ENCODE assay signal across 18 mouse cellular contexts in the genomic region with DNA sequence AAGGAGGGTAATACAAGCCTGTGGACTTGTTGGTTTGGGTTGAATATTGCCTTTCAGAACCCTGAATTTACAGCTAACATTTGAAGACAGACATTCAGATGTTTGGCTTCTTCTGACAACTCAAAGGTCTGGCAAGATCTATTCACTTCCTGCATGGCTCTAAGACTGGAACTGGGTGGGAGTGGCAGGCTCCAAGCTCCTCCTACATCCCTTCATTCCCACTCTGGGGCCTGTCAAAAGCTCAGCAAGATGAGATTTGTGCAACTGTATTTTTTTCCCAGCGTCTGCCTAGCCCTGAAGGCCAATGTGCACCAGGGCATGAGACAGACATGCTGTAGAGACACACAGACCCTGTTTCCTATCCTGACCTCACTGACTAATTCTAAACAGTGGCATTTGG. TPM values are rescaled to one million over a fixed set of nuclear protein-coding genes. Genes with fewer than 3 reads are reported as not detected.
DNase-seq lines count a peak whose midpoint lies in the region; ATAC-seq and TF ChIP-seq lines count a peak whose summit lies in the region.
"Had no signal": no experiment of that assay in that cellular context is flagged by ENCODE, and none has a peak within 500 bp of the region (broad histone marks: within the 10 kb centered on the region; RNA-seq: fewer than 3 reads in every experiment).

No protein-coding gene starts in this region.

- no peak overlapping the region for H3K27ac ChIP-seq in heart, postnatal 0 days (ENCODE audit: low read depth)
- H3K27ac ChIP-seq in heart, embryonic 11.5 days (ENCODE audit: low read depth, low read length) = no peak overlapping the region
- peak overlapping the region; percentile 46; the same call in 1 of the 2 replicates for H3K27ac ChIP-seq in neural tube, embryonic 13.5 days (replicated peaks)
- no peak overlapping the region for H3K27ac ChIP-seq in neural tube, embryonic 15.5 days (replicated peaks)
- H3K27ac ChIP-seq in hindbrain, embryonic 14.5 days = 0 out of 2 replicates have a peak overlapping the region, but pooled peaks have one; percentile 78
- H3K27ac ChIP-seq: kidney, postnatal 0 days had no signal

- no peak overlapping the region for H3K4me3 ChIP-seq in heart, postnatal 0 days (ENCODE audit: low read depth, low read length)
- no peak overlapping the region for H3K4me3 ChIP-seq in heart, embryonic 11.5 days (ENCODE audit: low read depth, low read length)
- no peak overlapping the region for H3K4me3 ChIP-seq in neural tube, embryonic 13.5 days
- H3K4me3 ChIP-seq in neural tube, embryonic 15.5 days (replicated peaks) = no peak overlapping the region
- H3K4me3 ChIP-seq in hindbrain, embryonic 14.5 days (replicated peaks; ENCODE audit: low read length) = no peak overlapping the region
- H3K4me3 ChIP-seq: myocyte had no signal

- H3K27me3 ChIP-seq in heart, postnatal 0 days (ENCODE audit: control insufficient read depth, insufficient read depth, low read length) = 0 out of 2 replicates have a peak, but pooled peaks cover 3% of the 10 kb centered on the region
- H3K27me3 ChIP-seq in heart, embryonic 11.5 days (ENCODE audit: control insufficient read depth, insufficient read depth, low read length) = no peaks in the 10 kb centered on the region
- H3K27me3 ChIP-seq in neural tube, embryonic 13.5 days = 0 out of 2 replicates have a peak, but pooled peaks cover 8% of the 10 kb centered on the region
- H3K27me3 ChIP-seq in neural tube, embryonic 15.5 days (replicated peaks) = no peaks in the 10 kb centered on the region; the same call in 1 of the 2 replicates
- H3K27me3 ChIP-seq in hindbrain, embryonic 14.5 days (ENCODE audit: control insufficient read depth, insufficient read depth, low read length) = no peaks in the 10 kb centered on the region

- H3K4me1 ChIP-seq in heart, postnatal 0 days (ENCODE audit: control insufficient read depth, insufficient read depth) = peaks cover 8% of the 10 kb centered on the region
- peaks cover 11% of the 10 kb centered on the region; the same call in 1 of the 2 replicates for H3K4me1 ChIP-seq in heart, embryonic 11.5 days (ENCODE audit: control insufficient read depth, insufficient read depth, low read length)
- peaks cover 67% of the 10 kb centered on the region for H3K4me1 ChIP-seq in neural tube, embryonic 13.5 days (replicated peaks)
- peaks cover 51% of the 10 kb centered on the region for H3K4me1 ChIP-seq in neural tube, embryonic 15.5 days
- H3K4me1 ChIP-seq in hindbrain, embryonic 14.5 days (replicated peaks; ENCODE audit: control insufficient read depth, insufficient read depth, low read length) = peaks cover 55% of the 10 kb centered on the region

- no peak for TF ChIP-seq EP300 in heart, postnatal 0 days (IDR thresholded peaks at IDR 0.05; ENCODE audit: low read depth)

- H3K9ac ChIP-seq in heart, postnatal 0 days (replicated peaks; ENCODE audit: low read depth, low read length) = no peak overlapping the region
- H3K9ac ChIP-seq in heart, embryonic 11.5 days (ENCODE audit: low read depth, low read length) = no peak overlapping the region
- no peak overlapping the region for H3K9ac ChIP-seq in neural tube, embryonic 13.5 days
- H3K9ac ChIP-seq in neural tube, embryonic 15.5 days (replicated peaks) = no peak overlapping the region
- no peak overlapping the region for H3K9ac ChIP-seq in hindbrain, embryonic 14.5 days

- H3K36me3 ChIP-seq in heart, postnatal 0 days (replicated peaks; ENCODE audit: control insufficient read depth, insufficient read depth, low read length) = no peaks in the 10 kb centered on the region
- no peaks in the 10 kb centered on the region for H3K36me3 ChIP-seq in heart, embryonic 11.5 days (ENCODE audit: control insufficient read depth, insufficient read depth, low read length)
- peaks cover 6% of the 10 kb centered on the region; the same call in 1 of the 2 replicates for H3K36me3 ChIP-seq in neural tube, embryonic 13.5 days
- H3K36me3 ChIP-seq in neural tube, embryonic 15.5 days = no peaks in the 10 kb centered on the region
- no peaks in the 10 kb centered on the region for H3K36me3 ChIP-seq in hindbrain, embryonic 14.5 days (replicated peaks; ENCODE audit: control insufficient read depth, insufficient read depth)

- TF ChIP-seq CTCF in heart, postnatal 0 days (IDR thresholded peaks at IDR 0.05; ENCODE audit: low read depth) = no peak

- H3K4me2 ChIP-seq in heart, postnatal 0 days (ENCODE audit: low read depth, low read length) = no peak overlapping the region
- H3K4me2 ChIP-seq in heart, embryonic 11.5 days = no peak overlapping the region
- no peak overlapping the region for H3K4me2 ChIP-seq in neural tube, embryonic 13.5 days
- no peak overlapping the region for H3K4me2 ChIP-seq in neural tube, embryonic 15.5 days
- H3K4me2 ChIP-seq in hindbrain, embryonic 14.5 days (replicated peaks) = no peak overlapping the region

- no peak for ATAC-seq in heart, postnatal 0 days (ENCODE audit: insufficient read depth, low read depth)
- ATAC-seq in heart, embryonic 11.5 days (replicated peaks; ENCODE audit: insufficient number of reproducible peaks, low FRiP score, low TSS enrichment) = no peak
- ATAC-seq in neural tube, embryonic 13.5 days (ENCODE audit: low read depth) = no peak
- ATAC-seq in neural tube, embryonic 15.5 days (ENCODE audit: low FRiP score) = no peak
- ATAC-seq in hindbrain, embryonic 14.5 days (ENCODE audit: low FRiP score) = no peak
- ATAC-seq: intestine, embryonic 16.5 days had no signal

- 64% methylated on average over 1 of the region's 1 CpGs for WGBS in heart, postnatal 0 days
- 65% methylated on average over 1 of the region's 1 CpGs for WGBS in heart, embryonic 11.5 days (ENCODE audit: insufficient replicate concordance)
- 53% methylated on average over 1 of the region's 1 CpGs for WGBS in neural tube, embryonic 13.5 days
- WGBS in neural tube, embryonic 15.5 days = 29% methylated on average over 1 of the region's 1 CpGs
- WGBS in hindbrain, embryonic 14.5 days = 53% methylated on average over 1 of the region's 1 CpGs

- peak; percentile 23 for DNase-seq in heart, postnatal 0 days (ENCODE audit: low spot score)
- DNase-seq in hindbrain, embryonic 14.5 days (ENCODE audit: low spot score) = no peak
- peak; percentile 71 for DNase-seq in lung, postnatal 36 days
- no peak for DNase-seq in cerebellum, adult 8-10 months
- DNase-seq in cerebellum, adult 11-12 months = no peak
- DNase-seq: adrenal gland, postnatal 25 days; cerebellum, postnatal 10 days; embryo, embryonic 11 days; heart, postnatal 14 days; right cerebral cortex, postnatal 25 days; thymus, postnatal 4 days had no signal

- no peaks in the 10 kb centered on the region for H3K9me3 ChIP-seq in heart, postnatal 0 days (replicated peaks; ENCODE audit: control insufficient read depth, low read length)
- no peaks in the 10 kb centered on the region for H3K9me3 ChIP-seq in heart, embryonic 11.5 days (replicated peaks; ENCODE audit: control insufficient read depth, low read length)
- H3K9me3 ChIP-seq in neural tube, embryonic 13.5 days = no peaks in the 10 kb centered on the region
- H3K9me3 ChIP-seq in neural tube, embryonic 15.5 days (replicated peaks) = no peaks in the 10 kb centered on the region
- H3K9me3 ChIP-seq in hindbrain, embryonic 14.5 days (ENCODE audit: control insufficient read depth, low read length) = no peaks in the 10 kb centered on the region

RNA-seq across cellular contexts. Expression of gene Scrn1, which starts 10.5 kb away (rescaled TPM):
- 8.9 and 14.5 TPM in 2 replicates for total RNA-seq in heart, postnatal 0 days (2014; rRNA removed; ENCODE audit: low replicate concordance)
- 7.4 and 8.3 TPM in 2 replicates for polyA plus RNA-seq in heart, postnatal 0 days (2015; fragmentation: Nextera tagmentation; extraction: Ambion mirVana)
- polyA plus RNA-seq in heart, embryonic 11.5 days (2014; fragmentation: Nextera tagmentation; extraction: Ambion mirVana) = 15.5 and 17.7 TPM in 2 replicates
- polyA plus RNA-seq in neural tube, embryonic 13.5 days (2015; fragmentation: Nextera tagmentation; extraction: Ambion mirVana) = 95.5 and 102 TPM in 2 replicates
- polyA plus RNA-seq in neural tube, embryonic 15.5 days (2015; fragmentation: Nextera tagmentation; extraction: Ambion mirVana) = 85.9 and 98.3 TPM in 2 replicates
- 103 and 105 TPM in 2 replicates for polyA plus RNA-seq in hindbrain, embryonic 14.5 days (2014; fragmentation: Nextera tagmentation; extraction: Ambion mirVana)
- polyA plus RNA-seq: liver, adult 2 months had no signal

RNA-seq across cellular contexts. Expression of gene Plekha8, which starts 39.1 kb away (rescaled TPM):
- total RNA-seq in heart, postnatal 0 days (2014; rRNA removed; ENCODE audit: low replicate concordance) = 6.3 and 10.0 TPM in 2 replicates
- 5.2 and 5.3 TPM in 2 replicates for polyA plus RNA-seq in heart, postnatal 0 days (2015; fragmentation: Nextera tagmentation; extraction: Ambion mirVana)
- polyA plus RNA-seq in heart, embryonic 11.5 days (2014; fragmentation: Nextera tagmentation; extraction: Ambion mirVana) = 13.0 and 13.6 TPM in 2 replicates
- 9.6 and 10.2 TPM in 2 replicates for polyA plus RNA-seq in neural tube, embryonic 13.5 days (2015; fragmentation: Nextera tagmentation; extraction: Ambion mirVana)
- 6.7 and 8.0 TPM in 2 replicates for polyA plus RNA-seq in neural tube, embryonic 15.5 days (2015; fragmentation: Nextera tagmentation; extraction: Ambion mirVana)
- 13.0 and 14.0 TPM in 2 replicates for polyA plus RNA-seq in hindbrain, embryonic 14.5 days (2014; fragmentation: Nextera tagmentation; extraction: Ambion mirVana)

RNA-seq across cellular contexts. Expression of gene Fkbp14, which starts 41.3 kb away (rescaled TPM):
- total RNA-seq in heart, postnatal 0 days (2014; rRNA removed; ENCODE audit: low replicate concordance) = 16.4 and 27.3 TPM in 2 replicates
- polyA plus RNA-seq in heart, postnatal 0 days (2015; fragmentation: Nextera tagmentation; extraction: Ambion mirVana) = 11.8 and 14.2 TPM in 2 replicates
- polyA plus RNA-seq in heart, embryonic 11.5 days (2014; fragmentation: Nextera tagmentation; extraction: Ambion mirVana) = 23.5 and 34.3 TPM in 2 replicates
- polyA plus RNA-seq in neural tube, embryonic 13.5 days (2015; fragmentation: Nextera tagmentation; extraction: Ambion mirVana) = 19.0 and 19.3 TPM in 2 replicates
- 12.5 and 14.0 TPM in 2 replicates for polyA plus RNA-seq in neural tube, embryonic 15.5 days (2015; fragmentation: Nextera tagmentation; extraction: Ambion mirVana)
- polyA plus RNA-seq in hindbrain, embryonic 14.5 days (2014; fragmentation: Nextera tagmentation; extraction: Ambion mirVana) = 11.7 and 13.1 TPM in 2 replicates

Comparison
In these comparisons a context has a peak if more than half of its experiments do, and no peak if none do; other contexts are left out.
1. H3K27ac ChIP-seq: peak in neural tube, embryonic 13.5 days (single experiment) and hindbrain, embryonic 14.5 days (single experiment); none in heart, postnatal 0 days (single experiment), heart, embryonic 11.5 days (single experiment) and neural tube, embryonic 15.5 days (single experiment).
2. DNase-seq: peak in heart, postnatal 0 days (single experiment) and lung, postnatal 36 days (single experiment); none in hindbrain, embryonic 14.5 days (single experiment), cerebellum, adult 8-10 months (single experiment) and cerebellum, adult 11-12 months (single experiment).